Mouse (Mus musculus) erythroblast, embryonic 14.5 days (primary cell): ENCODE results near the gene Tcte2.

Source experiments
- GATA1 ChIP-seq: IDR thresholded peaks from 2 replicates; pipeline ENCODE4 v1.6.1; 2012; ENCODE audit warnings: low read length, inconsistent platforms, mixed read lengths
- TAL1 ChIP-seq: IDR thresholded peaks from 3 replicates; pipeline ENCODE4 v1.6.1; 2012; ENCODE audit warnings: low read length, inconsistent platforms, mixed read lengths

- TF ChIP-seq GATA1 (no peak), TAL1 (no peak)
Observed at GRCm38 (mm10) chr17:13714128-13714527, 47.5 kb downstream of the Tcte2 start.
